Mouse (Mus musculus) cerebellum, adult (tissue): ENCODE data around the gene Asic2.
A peak's percentile ranks its signal among the peaks of the same experiment; 100 is the strongest.

Experiments used
- ATAC-seq: cut with Nextera tagmentation; 2 replicates; pipeline ENCODE4 v1.9.2; 2017; ENCODE audit warnings: mild to moderate bottlenecking, moderate library complexity, mixed read lengths; ENCODE audit not compliant: insufficient number of reproducible peaks, low FRiP score, low TSS enrichment

The Asic2 gene

DNA sequence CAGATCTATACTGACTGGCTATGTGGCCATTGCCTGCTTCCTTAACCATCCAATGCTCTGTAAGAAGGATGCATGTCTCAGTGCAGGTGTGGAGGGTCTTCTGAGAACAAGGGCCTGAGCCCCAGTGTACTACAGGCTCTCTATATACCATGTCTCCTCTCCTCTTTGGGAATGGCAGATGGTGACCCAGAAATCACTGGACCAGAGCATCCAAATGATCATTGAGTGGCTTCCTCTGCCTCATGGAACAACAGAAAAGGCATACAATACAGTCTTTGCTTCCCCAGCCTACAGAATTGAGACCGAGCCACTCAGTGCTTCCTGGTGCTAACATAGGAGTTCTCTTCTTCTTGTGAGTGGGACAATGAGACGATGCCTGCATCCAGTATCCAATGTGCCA is 200.0 kb downstream of the Asic2 start:
- peak; percentile 57 for ATAC-seq

DNA sequence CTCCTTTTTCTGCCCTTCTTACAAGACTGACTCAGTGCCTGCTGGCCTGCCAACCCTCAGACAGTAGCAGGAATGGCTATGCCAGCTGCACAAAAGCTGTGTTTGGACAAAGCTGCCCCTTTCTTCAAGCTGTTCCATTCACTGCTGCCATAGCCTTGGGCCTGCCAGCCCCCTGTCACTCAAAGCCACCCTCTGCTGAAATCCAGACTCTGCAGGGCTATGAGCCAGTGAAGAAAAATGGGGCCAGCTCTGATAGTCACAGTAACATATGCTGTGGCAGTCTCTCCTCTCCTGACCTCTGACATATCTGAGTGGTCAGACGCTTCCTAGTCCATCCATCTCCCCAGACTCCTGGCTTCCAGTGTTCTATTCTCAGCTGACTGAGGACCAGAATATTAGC is 200.5 kb downstream of the Asic2 start:
- peak; percentile 73 for ATAC-seq

DNA sequence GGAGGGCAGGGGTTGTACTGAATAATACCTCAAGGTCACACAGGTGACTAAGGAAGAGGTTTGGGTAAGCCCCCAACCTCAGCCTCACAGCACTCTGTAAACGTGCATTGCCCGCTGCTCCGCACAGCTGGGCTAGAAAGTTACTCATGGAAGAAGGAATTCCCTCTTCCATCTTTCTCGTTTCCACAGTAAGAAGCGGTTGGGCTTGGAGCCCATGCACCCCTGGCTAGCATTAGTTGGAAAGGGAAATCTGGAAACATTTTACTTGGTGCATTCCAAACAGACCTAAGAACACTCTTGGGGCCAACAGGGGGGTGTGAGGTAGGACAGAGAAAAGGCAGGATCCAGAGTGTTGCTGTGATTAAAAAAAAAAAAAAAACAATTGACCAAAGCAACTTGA is 203.0 kb downstream of the Asic2 start:
- no peak for ATAC-seq

GRCm38 (mm10) chr11:81764778-81765177 is 203.5 kb downstream of the Asic2 start:
- ATAC-seq, result no peak

GRCm38 (mm10) chr11:81757221-81757620 is 211.0 kb downstream of the Asic2 start:
- ATAC-seq, result no peak

DNA sequence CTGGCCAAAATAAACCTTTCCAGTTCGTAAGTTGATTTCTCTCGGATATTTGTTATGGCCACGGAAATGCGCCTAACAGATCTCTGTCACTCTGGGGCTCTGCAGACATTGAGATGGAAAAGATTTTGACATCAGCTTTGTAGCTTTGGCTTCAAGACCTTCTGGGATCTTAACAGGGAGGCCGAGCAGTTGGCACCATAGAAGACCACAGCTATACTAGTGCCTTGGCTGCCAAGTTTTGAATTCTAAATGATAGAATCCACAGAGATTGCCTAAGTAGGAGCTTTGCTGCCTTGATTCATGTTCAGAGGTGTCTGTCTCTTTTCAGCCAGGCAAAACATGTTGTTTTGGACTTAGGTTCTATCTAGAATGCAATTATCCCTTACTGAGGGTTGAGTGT is 217.4 kb downstream of the Asic2 start:
- ATAC-seq, result no peak

- ATAC-seq, result no peak
These were observed 218.2 kb downstream of the Asic2 start for GRCm38 (mm10) chr11:81750016-81750415.

GRCm38 (mm10) chr11:81738995-81739394 is 229.3 kb downstream of the Asic2 start:
- ATAC-seq, result no peak

GRCm38 (mm10) chr11:81737777-81738176 is 230.5 kb downstream of the Asic2 start:
- no peak for ATAC-seq

- no peak for ATAC-seq
These were observed 246.2 kb downstream of the Asic2 start for GRCm38 (mm10) chr11:81722071-81722470.

GRCm38 (mm10) chr11:81714801-81715200 is 253.5 kb downstream of the Asic2 start:
- no peak for ATAC-seq

DNA sequence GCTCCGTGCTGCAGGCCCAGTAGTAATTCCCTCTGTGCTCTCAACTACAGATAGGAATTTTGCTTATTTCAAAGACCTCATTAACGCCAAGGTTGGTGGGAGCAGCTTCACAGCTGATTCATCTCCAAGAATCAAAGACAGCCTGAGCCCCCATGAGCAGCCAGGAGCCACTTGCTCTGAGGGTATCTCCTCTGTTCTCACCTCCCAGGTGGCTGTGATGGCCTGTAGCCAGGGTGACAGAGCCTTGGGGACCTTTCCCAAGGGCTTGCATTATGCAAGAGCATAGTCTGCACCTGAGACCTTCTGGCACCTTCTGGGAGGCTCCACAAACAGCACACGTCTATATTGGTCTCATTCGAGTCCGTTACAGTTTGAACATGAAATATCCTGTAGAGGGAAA is 261.3 kb downstream of the Asic2 start:
- no peak for ATAC-seq

DNA sequence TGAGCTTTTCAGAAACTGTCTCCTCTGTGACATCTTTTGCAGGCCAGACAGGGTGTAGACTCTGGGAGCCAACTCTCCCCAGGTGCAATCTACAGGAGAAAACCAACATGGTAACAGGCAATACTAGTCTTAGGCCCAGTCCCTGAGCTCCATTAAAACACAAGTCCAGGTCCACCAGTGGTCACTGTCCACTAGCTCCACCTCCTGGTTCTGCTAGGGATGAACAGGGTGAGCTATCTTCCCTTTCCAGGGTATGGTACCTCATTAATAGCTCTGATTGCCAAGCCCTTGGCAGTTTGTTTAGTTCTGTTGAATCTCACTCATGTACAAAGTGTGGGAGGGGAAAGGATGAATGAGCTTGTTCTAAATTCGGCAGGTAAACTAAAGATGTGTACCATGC is 270.2 kb downstream of the Asic2 start:
- ATAC-seq, result no peak

- no peak for ATAC-seq
These were observed 272.8 kb downstream of the Asic2 start for GRCm38 (mm10) chr11:81695501-81695900.

DNA sequence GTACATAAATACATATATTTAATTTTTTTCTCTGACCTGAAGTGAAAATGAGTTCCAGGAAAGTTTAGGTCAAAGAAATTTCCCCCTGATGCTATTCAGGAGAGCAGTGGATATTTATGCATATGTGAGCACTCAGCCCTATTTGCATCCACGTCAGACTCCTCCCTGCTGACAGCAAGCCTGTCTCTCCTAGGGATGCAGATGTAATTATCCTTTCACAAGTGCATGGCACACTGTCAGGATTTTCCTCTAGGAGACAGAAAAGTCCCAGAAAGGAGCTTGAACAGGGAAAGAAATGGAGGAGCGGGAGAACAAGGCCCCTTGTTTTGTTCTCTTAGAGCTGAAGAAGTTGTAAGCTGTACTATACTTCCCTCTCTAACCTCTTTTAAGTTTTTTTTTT is 287.7 kb downstream of the Asic2 start:
- no peak for ATAC-seq

- no peak for ATAC-seq
These were observed 296.5 kb downstream of the Asic2 start for GRCm38 (mm10) chr11:81671724-81672123.

GRCm38 (mm10) chr11:81670436-81670835 is 297.8 kb downstream of the Asic2 start:
- ATAC-seq, result no peak

GRCm38 (mm10) chr11:81658850-81659249 is 309.4 kb downstream of the Asic2 start:
- no peak for ATAC-seq

- ATAC-seq, result no peak
These were observed 311.1 kb downstream of the Asic2 start for GRCm38 (mm10) chr11:81657121-81657520.

GRCm38 (mm10) chr11:81647828-81648227 is 320.4 kb downstream of the Asic2 start:
- ATAC-seq, result no peak

GRCm38 (mm10) chr11:81645549-81645948 is 322.7 kb downstream of the Asic2 start:
- ATAC-seq, result no peak

DNA sequence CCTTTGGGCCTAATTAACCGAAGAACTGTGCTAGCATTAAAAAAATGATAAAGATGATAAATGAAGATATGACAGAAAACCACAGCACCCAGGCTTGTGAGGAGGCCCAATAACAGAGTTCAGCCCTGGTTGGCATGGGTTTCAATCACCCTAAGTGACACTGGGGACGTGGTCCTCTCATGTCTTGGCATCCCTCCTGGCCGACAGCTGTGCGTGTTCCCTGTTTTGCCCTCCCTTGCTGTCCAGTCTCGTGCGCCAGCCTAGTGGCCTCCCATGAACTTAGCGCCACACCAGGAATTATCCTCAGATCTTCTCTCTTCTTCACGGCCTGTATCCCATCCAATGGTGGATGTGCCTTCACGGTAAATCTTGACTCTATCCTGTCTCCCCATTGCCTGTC is 331.9 kb downstream of the Asic2 start:
- ATAC-seq, result no peak
